Mouse (Mus musculus): Measurements from ENCODE around the gene Tln2.

The Tln2 gene

GRCm38 (mm10) chr9:67274296-67274695 lies 285.2 kb downstream of the Tln2 start:
- peak; percentile 35 for DNase-seq (ENCODE audit: extremely low spot score)

GRCm38 (mm10) chr9:67273362-67273761 lies 286.1 kb downstream of the Tln2 start:
- DNase-seq (ENCODE audit: extremely low spot score): no peak

DNA sequence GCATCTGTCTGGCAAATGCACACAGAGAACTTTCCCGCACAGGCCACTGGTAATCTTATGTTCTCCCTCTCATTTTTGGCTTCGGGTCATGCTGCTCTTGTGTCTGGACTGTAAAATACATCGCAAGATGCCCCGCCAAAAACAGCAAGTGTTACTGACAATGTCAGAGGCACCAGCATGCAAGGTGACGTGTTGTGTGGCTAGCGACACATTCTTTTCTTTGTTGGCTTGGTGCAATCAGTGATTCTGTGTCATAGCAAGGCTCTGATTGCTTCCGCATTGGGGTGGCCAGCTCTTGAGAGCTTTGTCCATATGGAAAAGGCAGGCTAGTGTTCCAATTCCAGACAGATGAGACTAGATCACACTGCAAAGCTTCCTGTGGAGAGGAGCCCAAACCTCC lies 288.8 kb downstream of the Tln2 start:
- no peak for DNase-seq (ENCODE audit: extremely low spot score)

- DNase-seq (ENCODE audit: extremely low spot score): no peak
These were observed 289.4 kb downstream of the Tln2 start for GRCm38 (mm10) chr9:67270061-67270595.

DNA sequence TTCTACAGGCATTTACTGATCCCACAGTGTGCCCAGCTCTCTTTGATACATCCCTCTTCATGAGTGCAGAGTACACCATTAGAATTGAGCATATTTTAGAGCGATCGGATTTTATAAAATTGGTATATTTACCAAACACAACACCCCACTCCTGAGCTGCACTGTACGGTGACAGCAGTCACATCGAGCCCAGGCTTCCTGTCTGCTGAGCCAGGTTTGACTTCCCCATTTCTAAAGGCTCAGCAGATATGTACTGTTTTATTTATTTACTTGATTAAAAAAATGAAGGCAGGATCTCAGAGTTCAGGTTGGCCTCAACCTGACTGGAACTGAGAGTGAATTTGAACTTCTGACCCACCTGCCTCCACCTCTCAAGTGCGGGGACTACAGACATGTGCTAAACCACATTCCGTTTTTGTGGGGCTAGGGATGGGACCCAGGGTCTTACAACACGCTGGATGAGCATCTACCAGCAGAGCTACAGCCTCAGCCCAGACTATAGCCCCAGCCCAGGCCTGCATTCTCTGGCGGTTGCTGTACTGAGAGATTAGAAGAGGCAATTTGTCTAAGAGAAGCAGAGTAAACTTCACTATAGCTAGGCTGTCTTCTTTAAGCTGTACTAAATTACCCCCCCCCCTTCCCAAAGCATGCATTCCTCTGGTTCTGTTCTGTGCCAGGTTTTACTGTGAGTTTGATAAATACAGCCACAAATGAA lies 292.1 kb downstream of the Tln2 start:
- DNase-seq (ENCODE audit: extremely low spot score): no peak

- DNase-seq (ENCODE audit: extremely low spot score): no peak
These were observed 294.0 kb downstream of the Tln2 start for GRCm38 (mm10) chr9:67265513-67265912.

DNA sequence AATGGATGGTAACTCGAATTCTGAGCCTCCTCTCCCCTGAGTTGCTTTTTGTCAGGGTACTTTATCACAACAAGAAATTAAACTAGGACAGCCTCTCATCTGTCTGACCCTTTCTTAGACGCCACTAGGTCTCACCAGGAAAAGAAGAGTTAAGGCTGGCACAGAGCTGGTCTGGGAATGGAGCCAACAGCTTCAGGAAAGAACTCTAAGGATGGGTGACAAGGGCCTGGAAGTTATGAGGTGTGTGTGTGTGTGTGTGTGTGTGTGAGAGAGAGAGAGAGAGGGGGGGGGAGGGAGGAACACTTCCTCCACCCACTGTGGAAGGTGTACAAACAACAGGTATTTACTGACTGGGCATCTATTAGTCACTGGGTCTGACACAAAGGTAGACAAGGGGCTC lies 294.6 kb downstream of the Tln2 start:
- DNase-seq (ENCODE audit: extremely low spot score): no peak

GRCm38 (mm10) chr9:67260835-67261599 lies 298.5 kb downstream of the Tln2 start:
- DNase-seq (ENCODE audit: extremely low spot score): peak; percentile 12

DNA sequence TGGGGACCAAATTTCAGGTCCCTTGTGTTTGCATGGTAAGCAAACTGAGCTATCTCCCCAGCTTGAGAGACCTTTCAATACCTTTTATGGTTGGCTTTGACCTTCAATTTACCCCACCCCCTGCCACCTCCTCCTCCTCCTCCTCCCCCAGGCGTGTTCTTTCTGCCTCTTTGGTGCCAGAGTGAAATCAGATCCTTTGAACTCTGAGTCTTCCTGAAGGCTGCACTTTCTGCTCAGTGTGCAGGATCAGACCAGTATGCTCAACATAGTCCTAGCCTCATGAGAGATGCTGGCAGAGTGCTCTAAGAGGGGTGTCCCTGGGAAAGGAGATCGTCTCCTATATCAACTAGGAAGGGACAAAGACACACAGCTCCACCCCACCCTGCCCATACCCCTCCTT lies 309.4 kb downstream of the Tln2 start:
- no peak for DNase-seq (ENCODE audit: extremely low spot score)

DNA sequence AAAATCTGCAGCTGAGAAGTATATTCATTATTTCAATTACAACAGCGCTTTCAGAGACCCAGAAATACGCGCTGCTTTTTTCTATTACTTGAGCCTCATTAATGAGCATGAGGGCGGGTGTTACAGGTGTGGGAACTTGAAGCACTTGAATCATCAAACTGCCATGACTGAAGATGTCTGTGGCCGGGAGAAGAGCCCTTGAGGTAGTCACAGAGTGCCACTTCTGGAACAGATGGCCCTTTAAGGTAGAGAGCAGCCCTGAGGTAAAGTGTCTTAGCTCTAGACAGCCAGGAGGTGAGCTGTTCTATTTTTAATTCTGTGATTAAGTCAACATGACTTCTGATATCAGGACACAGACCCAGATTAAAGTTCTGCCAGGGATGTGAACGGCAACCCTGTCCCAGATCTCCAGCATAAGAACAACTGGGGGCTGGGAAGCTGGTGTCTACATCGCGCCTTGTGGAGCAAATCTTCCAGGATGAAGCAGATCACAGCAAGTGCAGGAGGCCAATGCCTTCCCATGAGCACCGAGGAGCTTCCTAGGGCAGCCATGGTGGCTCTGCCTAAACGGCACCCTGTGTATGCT lies 312.0 kb downstream of the Tln2 start:
- DNase-seq (ENCODE audit: extremely low spot score): no peak

- no peak for DNase-seq (ENCODE audit: extremely low spot score)
These were observed 314.2 kb downstream of the Tln2 start for GRCm38 (mm10) chr9:67245265-67245664.

DNA sequence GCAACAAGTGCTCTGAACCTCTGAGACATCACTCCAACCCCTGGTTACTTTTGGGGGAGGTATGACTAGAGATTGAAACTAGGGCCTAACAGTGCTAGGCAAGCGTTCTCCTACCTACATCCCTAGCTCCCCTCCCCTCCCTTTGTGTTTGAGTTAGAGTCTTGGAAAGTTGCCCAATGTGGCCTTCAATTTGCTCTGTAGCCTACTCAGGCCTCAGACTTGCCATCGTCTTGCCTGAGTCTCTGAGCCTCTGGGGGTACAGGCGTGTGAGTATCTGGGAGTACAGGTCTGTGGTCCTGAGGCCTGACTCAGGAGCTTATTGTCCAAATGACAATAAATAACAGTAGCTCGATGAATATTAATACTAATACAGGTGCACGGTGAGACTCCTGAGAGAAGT lies 317.8 kb downstream of the Tln2 start:
- DNase-seq (ENCODE audit: extremely low spot score): no peak

DNA sequence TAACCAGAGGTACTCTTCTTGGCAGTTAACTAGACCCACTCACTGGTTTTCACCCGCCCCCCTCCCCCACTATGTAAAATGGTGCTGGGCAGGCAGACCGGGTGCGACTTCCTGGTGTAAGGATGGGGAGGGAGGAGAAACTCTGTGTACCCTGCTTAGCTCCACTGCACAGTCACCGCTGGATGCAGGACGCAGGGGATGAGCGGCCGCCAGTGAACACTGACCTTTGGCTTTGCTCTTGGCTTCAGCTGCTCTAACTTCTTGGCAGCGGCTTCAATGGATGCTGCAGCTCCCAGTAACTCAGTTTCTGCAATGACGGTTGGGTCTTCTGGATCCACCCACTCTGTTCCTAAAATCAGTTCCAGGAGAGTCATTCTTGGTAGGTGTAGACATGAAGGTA lies 319.0 kb downstream of the Tln2 start:
- no peak for DNase-seq (ENCODE audit: extremely low spot score)

- DNase-seq (ENCODE audit: extremely low spot score): no peak
These were observed 322.5 kb downstream of the Tln2 start for GRCm38 (mm10) chr9:67236987-67237386.

DNA sequence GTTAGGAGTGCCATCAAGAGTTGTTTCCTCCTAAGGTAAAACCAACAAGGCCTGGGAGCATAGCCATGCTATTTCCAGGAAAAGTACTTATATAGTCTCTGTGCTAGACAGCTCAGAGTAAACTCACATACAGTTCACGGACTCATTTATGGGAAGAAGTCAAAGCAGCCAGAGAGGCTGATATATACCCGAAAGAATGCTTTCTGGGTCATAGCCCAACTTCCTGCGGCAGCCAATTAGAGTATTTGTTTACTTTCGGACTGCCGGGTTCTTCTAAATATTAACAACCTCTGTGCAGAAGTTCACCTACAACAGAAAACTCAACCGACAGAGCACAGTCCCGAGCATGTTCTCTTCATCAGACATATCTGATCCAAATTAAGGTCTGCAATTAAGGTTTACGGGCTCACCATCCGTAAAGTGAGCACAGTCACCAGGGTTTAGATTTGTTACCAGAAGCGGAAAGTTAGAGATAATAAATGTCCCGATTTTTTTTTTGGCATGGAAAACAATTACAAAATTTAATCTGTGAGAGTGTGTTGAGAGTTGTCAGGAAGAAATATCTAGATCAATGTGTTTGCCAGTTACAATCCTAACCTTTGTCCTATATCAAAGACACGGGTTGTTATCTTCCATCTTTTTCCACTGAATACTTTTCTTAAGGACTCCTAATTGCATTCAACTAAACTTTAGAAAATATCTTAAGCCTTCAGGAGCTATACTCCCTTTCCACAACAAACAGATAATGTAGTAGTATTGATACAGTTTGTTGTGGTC lies 323.9 kb downstream of the Tln2 start:
- DNase-seq (ENCODE audit: extremely low spot score): no peak

- no peak for DNase-seq (ENCODE audit: extremely low spot score)
These were observed 330.5 kb downstream of the Tln2 start for GRCm38 (mm10) chr9:67229033-67229432.

GRCm38 (mm10) chr9:67220388-67220787 lies 339.1 kb downstream of the Tln2 start:
- DNase-seq (ENCODE audit: extremely low spot score): no peak

GRCm38 (mm10) chr9:67218001-67218400 lies 341.5 kb downstream of the Tln2 start:
- no peak for DNase-seq (ENCODE audit: extremely low spot score)

DNA sequence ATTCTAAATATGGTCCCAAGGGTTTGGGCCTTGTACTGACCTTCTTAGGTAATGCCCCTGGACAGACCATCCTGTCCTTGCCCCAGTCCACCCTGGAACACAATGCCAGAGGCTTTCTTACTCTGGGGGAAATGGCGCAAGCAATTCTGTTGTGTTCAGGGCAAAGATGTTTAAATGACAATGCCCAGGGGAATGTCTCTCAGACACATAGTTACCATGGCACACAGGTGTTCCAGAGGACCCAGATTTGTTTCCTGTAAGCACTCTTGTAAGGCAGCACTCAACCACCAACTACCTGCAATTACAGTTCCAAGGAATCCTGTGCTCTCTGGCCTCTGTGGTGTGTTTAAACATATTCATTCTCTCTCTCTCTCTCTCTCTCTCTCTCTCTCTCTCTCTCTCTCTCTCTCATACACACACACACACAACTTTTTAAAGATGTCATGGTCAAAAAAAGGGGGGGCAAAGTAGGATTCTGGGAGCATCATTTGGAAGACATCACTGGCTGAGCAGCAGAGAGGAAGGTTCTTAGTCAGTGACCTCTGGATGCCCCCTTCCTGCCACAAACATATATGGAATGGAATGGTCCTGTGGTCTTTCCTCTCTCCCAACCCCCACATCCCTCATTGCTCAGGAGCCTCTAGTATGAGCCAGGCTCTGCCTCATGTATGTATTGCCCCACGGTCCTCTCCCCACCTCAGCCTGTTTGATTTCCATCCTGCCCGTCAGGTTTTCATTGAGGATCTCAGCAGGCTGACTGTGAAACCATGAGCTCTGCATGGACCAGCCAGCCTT lies 345.1 kb downstream of the Tln2 start:
- no peak for DNase-seq (ENCODE audit: extremely low spot score)

DNA sequence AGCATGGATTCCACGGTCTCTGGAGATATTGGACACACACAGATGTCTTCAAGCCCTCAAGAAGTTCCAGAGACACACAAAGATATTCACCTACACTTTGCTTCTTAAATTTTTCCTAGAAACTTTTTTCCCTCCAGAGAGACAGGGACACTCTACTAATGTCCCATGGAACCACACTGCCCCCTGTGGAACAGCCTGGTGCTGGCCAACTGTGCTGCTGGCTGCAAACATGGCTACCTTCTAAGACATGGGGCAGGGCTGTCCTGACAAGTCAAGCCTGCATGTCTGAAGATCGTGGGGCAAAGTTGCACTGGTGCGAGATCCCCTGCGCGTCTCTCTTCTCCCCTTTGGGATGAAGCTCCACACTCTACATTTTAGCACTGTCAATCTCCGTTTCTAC lies 346.2 kb downstream of the Tln2 start:
- DNase-seq (ENCODE audit: extremely low spot score): peak; percentile 79

- no peak for DNase-seq (ENCODE audit: extremely low spot score)
These were observed 348.3 kb downstream of the Tln2 start for GRCm38 (mm10) chr9:67211220-67211619.
